Mouse (Mus musculus) mature B cell (primary cell): Measurements from ENCODE around the gene Gpr83.

ENCODE experiments used
- in situ Hi-C: fragments of 300-500 bp; cut with MboI; formaldehyde crosslinking; loops from 2 replicates; pipeline ENCODE4 v1.14.3; 2019

The Gpr83 gene

DNA sequence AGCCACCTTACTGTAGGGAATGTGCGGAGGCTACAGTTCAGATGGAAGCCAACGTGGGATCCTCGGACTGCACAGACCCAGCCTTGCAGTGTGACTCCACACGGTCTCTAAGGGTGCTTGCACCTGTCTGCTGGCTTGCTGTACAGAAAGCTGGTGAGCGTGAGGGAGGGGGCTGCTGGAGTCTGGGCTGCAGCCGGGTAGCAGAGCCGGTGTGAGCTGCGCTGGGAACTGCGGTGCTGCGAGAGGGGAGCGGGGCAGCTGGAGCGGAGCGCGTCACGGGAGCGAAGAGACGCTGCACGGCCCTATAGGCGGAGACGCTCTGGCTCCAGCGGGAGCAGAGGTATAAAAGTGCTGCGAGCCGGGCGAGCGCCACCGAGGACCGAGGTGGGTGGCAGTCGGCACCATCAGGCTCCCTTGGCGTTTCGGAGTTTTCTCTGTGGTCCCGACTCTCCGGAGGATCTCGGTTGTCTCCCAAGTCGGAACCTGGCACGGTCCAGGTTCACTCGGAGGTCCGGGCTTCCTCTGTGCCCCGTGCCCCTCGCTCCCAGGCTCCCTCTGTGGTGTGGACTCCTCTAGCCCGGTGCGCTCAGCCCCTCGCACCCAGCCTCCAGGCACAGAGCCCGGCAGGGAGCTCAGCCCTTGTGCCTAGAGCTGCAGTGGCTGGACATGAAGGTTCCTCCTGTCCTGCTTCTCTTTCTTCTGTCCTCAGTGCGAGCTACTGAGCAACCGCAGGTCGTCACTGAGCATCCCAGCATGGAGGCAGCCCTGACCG is at the start of gene Gpr83:
Gene Gpr83 (plus strand): TSS at position 343 of the 772 bp plus-strand sequence.
- in situ Hi-C loops: loop anchor here (10.0 kb wide), 1 partner anchor 155 kb away; no protein-coding TSS in a partner anchor

DNA sequence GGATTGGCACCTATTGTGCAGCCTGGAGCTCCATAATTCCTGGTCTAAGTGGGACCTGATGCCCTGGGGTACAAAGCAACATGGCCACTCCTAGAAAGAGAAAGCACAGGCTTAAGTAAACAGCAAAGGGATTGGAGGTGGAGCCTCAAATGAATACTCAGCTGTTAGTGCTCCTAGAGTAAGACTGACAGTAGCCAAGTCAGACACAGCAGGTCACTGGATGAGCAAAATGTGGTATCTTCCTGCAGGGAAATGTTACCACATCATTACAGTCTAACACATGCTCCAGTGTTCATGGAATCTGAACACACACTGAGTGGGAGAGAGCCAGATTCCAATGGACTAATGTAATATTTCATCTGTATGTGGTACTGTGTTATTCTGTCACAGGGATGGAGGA is 38.6 kb upstream of the Gpr83 start:
- in situ Hi-C loops: no loop called here

DNA sequence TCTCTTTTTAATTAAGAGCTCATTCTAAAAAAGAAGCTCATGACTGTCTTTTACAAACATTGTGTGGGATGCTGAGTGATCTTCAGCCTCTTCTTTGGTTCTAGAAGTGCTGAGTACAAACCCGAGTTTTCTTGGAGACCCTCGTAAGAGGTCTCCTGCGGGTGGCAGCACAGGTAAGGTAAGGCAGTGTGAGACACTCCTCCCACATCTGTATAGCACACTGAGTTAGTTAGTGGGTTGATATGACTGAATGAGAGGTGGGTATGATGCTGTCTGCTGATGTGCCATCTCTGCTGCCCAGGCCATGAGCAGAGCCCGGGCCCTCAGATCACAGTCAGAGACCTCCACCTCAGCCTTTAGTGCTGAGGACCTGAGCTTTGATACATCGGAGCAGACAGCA is 35.2 kb upstream of the Gpr83 start:
- in situ Hi-C loops: no loop called here

DNA sequence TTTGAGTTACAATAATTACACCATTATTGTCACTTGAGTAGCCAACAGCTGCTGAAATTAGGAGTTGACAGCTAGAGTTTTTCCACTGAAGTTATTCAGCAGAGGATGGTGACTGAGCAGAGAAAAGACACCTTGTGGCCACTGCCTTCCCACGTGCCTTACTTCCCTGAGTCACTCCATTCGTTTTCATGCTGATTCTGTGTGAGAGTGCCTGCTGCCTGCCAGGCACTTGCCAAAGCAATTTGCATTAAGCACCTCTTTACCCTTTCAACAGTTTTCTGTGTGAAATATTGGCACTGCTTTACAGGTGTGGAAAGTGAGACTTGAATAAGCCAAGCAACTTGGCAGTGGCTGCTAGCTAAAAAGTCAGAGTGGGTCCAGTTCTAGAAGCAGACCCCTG is 32.1 kb upstream of the Gpr83 start:
- in situ Hi-C loops: no loop called here

DNA sequence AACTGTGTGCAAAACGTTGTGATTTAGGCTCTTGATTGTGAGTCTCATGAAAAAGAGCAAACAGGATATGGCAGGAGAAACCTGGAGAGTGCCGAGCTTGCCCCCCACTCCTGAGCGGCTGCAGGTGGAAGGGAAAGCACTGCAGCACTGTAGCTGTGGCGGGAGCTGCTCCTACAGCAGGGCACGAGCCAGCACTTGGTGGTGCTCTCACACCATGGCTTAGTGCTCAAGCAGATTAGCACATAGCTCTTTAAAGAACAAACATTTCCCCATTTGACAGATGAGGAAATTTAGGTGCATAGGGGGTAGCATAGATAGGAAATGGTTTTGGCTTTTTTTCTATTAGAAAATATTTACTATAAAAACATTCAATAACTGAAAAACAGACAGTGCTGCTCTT is 28.0 kb upstream of the Gpr83 start:
- in situ Hi-C loops: no loop called here

DNA sequence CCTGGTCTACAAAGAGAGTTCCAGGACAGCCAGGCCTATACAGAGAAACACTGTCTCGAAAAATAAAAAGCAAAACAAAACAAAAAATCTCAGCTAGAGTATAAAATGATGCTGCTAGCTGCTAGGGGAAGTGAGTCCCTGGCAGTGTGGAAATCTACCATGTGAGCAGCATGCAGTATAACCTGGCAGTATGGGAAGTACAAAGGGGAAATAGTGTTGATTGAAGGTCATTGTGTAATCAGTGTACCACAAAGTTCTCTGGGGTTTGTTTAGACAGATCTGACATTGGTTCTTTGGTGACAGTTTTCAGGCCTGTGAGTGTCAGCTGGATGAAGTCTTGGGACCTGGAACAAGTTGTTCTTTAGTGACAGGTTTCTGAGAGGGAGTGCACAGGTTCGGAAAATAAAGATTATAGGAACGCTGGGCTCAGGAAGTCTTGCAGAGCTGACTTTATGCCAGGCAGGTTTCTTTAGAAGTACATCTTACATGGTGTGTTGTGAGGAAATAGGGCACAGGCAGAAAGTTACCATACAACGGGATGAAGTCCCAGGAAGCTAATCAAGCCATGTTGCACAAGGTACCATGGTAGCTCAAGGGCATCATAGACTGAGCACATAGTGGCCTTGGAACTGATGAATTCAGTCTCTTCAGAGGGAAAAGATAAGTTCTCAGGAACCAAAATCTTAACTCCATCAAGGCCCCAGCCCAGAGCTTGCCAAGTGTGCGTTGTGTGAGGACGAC is 24.5 kb upstream of the Gpr83 start:
- in situ Hi-C loops: no loop called here

DNA sequence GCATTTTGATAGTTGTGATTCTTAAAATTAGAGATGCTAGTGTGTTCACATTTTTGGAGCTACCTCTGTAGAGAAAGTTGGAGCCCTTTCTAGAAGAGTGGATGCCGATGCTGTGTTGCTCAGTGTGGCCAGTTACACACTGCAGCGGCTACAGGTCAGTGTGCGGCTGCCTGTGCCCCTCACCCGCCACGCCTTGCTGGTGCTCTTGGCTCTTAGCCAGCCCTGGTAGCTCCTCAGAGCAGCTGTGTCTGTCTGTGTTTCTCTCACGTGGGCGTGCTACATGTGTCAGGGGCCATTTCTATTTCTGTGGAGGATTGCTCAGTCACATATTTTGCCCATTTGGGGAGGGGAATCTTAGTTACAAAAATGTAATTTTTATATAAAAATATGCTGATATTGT is 20.5 kb upstream of the Gpr83 start:
- in situ Hi-C loops: no loop called here

DNA sequence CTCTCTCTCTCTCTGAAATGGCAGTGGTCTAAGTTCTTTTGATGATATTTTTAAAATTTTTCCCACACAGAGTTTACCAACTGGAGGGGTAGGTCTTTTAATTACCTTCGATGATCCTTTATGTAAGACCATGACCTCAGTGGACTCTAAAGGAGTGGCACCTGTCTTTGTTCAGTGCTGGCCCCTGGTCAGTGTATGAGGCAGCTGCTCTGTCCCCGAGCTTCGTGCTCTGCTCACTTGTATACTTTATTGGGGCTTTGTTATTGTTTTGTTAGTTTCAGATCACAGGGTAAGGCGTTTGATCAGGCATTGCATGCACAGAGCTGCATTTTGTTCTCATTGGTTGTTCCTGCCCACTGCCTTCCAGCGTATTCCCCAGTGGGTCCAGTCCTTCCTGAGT is 20.0 kb upstream of the Gpr83 start:
- in situ Hi-C loops: no loop called here

DNA sequence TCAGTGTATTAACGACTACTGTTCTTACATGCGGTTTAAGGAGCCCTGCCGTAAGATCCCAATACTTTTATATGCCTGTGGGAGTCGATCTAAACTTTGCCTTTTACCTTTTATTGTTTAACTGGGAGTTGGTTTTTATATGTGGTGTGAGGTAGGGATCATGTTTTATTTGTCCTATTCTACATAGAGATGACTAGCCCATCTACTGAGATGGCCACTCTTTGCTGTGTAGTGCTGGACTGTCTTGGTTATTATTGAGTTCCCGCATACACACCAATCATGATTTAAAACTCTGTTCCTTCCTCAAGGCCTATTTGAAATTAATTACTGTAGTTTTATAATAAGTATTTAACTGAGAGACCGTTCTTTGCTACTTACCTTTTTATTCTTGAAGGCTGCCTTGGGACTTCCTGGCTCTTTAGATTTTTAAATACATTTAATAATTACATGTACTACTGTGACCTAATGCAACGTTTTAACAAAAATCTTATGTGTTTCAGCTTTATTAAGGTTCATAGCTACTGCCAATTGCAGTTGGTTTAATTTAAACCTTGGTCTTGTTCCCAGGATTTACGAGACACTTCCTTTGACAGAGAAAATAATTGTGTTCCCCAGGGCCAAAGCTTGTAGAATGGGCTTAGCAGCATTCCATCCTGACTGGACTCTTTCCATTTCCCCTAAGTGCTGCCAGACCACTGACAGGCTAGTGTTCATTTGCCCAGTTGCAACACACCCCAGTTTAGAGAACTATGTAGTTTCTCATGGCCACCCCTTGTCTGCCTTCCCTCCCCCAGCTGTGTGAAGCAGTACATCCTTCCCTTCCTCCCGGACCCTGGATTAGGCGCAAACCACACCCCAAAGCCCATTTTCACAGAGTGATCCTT is 17.9 kb upstream of the Gpr83 start:
- in situ Hi-C loops: no loop called here

DNA sequence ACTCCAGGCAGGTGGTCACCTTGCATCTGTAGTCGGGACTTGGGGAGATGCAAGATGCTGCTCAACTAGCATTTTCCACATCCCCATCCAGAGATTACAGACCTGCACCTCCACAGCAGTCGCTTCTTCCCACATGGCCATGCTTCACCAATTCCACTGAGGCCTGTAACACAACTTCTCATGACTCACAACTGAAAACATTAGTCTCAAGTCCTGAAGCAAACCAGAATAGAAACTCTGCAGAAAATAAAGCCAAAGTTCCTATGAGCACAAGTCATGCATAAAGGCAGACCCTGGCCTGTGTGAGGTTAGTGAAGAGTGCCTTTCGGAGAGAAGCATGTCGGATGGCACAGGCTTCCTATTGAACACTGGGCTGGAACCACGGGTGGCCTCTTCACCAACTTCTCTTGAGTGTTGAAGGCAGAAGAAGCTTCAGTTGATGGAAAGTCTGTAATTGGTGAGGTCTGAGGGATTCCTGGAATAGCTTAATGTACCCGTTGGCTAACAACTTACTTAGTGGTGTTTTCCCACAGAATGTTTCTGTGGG is 16.6 kb upstream of the Gpr83 start:
- in situ Hi-C loops: no loop called here

DNA sequence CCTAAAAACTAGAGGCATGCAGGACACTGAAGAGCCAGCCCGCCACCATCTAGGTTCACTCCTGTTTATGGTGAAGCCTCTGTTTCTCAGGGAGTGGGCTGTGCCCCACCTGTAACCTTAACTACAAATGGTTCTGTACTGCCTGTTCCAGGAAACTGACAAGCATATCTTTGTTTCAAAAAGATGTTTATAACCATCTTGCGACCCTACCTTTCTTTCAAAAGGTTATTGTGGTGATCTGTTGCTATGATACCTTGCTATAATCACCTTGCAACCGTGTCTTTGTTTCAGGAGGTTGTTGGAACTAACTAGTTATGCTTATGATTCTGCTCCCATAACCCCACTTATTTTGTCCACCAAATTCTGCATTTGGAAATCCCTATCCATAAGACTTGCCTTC is 16.1 kb upstream of the Gpr83 start:
- in situ Hi-C loops: no loop called here

DNA sequence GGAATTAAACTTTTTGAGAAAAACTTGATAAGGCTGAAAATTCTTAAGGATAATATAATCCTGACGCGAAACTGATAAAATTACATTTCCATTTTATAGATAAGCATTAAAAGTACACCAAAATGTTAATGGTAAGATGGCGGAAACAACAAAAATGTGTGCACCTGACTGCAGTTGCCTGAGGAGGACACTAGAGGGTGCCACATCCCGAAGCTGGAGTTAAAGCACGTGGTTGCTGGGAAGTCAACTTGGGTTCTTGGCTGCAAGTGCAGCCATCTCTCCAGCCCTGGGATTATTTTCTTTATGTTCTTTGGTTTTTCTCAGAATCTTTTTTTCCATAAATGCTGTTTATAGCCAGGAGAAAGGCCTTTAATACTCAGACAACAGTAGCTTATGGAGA is 13.6 kb upstream of the Gpr83 start:
- in situ Hi-C loops: no loop called here

DNA sequence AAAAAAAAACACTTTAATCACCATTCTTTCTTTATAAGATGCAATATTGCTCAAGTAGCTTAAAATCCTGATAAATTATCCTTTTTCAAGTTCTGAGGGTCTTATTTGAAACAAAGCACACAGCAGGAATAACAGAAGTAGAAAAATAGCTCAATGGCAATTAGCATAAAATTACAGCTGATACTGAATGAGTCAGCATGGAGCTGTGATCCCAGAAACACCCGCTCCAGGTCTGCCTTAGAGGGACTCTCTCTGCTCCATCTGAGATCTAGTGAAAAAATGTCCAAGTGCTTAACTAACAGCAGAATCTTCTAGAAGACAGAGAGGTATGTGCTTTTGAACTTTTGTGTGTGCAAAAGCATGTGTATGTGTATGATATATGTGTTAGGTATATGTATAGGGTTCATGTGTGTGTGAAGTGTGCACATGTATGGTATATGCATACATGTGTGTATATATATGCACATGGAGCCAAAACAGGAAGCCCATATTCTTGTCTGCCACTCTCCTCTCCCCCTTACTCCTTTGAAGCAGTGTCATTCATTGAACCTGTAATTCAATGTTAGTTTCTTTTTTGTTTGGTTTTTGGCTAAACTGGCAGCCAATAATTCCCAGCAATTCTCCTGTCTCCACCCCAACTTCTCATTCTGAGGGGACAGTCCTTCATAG is 11.6 kb upstream of the Gpr83 start:
- in situ Hi-C loops: no loop called here

DNA sequence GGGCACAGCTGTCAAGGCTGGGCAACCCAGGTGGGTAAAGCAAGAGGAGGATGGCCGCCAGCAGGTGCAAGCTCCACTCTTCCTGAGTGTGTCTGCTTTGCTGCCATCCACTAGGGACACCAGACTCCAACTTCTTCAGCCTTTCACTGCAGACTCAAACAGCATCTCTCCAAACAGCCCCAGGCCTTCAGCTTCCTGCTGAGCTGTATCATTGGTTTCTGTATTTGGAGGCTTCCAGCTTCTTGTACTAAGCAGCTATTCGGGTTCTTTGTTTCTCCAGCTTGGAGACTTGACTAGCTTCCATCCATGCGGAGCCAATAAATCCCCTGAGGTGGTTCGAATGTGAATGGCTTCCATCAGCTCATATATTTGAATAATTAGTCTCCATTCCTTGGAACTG is 5.4 kb upstream of the Gpr83 start:
- in situ Hi-C loops: no loop called here

DNA sequence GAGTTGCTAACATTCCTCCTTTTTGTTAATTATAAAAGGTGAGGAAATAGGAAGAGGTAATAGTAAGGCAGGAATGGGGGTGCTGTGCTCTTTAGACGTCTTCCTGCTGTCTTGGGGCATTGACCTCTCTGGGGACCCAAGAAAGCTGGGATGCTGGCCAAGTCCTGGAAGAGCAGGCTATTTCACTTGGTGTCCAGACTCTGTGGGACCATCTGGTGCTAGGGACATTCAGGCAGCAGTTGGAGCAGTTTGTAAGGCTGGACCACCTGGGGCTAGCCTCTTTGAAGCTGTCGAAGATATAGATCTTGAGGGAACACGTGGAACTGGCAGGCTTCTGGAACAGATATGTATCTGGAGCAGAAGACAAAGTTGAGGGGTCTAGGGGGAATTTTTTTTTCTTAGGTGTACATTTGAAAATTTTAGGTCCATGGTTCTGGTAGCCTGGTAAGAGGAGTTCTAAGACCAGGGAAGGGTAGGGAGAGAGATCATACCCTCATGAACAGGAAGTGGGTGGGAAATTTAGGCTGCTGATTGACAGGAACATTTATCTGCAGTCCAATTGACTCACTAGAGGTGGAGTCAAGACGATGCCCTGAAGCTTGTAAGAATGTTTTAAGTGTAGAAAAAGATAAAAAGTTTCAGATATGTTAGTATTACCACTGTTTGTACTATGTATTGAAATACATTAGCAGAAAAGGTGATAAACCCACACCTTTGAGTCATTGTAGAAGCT is 2.9 kb upstream of the Gpr83 start:
- in situ Hi-C loops: no loop called here

DNA sequence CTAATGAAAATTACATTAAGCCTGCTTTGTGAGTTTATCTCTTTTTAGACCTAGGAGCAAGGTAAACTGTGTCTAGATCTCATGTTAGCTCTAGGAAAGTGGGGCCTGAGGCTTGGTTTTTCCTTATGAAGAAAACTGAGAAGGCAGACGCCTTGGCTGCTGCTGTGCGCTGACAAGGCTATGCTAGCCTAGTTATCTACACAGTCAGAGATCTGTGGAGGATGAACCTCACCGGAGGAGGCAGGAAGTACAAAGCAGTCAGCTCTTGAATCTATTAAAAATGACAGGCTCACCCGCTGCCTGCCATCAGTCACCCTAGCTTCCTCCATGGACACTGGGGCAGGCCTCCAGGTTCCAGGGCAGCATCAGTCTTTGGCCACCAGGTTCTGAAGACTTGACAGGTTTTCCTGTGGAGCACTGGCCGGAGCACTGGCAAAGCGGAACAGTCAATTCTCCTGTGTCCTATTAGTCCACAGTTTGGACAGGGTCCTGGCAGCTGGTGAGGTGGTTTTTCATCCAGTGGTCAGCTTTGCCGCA is 1.8 kb upstream of the Gpr83 start:
- in situ Hi-C loops: no loop called here

DNA sequence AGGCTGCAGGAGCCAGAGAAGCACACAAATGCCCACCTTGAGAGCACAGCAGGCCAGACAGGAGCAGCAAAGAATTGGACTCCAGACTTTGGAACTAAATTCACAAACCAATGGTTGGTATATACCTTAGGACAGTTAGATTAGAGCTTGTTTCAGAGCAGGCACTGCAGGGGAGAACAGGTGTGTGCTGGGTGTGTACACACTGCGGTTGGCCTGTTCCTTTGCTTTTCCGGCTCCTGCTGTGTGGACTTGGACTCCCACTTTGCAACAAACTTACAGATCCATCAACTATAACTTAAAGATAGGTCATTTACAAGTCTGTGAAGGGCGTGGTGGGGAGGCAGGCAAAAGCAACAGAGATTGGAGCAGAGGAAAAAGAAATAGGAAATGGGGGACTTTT is 1.2 kb upstream of the Gpr83 start:
- in situ Hi-C loops: no loop called here

DNA sequence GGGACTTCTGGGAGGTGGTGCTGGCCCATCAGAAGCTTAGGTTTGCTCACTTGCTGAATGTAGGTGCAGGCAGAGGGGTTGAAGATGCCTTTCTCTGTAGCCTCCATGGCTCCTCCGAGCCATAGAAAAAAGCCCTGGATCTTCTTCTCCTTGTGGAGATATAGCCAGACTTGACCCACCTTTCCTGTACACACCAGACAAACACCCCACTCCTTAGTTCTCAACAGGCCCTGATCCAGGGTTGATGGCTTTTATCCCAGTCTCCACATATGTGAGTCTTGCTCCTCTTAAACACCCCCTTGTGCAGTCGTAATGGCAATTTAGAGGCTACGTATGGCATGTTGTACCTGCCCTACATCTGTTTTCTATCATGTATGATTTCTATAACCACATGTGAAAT is 3.1 kb downstream of the Gpr83 start:
- in situ Hi-C loops: loop anchor here (10.0 kb wide), 1 partner anchor 152 kb away; no protein-coding TSS in a partner anchor

DNA sequence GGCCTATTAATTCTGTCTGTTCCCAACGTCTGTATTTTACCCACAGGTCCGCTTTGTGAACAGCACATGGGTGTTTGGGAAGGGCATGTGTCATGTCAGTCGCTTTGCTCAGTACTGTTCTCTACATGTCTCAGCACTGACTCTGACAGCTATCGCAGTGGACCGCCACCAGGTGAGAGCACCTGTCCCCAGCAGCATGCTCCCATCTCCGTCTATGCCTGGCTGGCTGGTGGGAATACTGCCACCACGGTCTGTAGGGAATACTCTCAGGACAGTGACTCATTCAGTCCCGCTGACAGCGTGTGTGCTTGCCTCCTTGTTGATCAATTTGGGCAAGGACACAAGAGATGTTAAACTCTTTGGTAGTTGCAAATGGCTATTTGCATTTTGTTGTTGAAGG is 4.7 kb downstream of the Gpr83 start:
- in situ Hi-C loops: loop anchor here (10.0 kb wide), 1 partner anchor 150 kb away; no protein-coding TSS in a partner anchor

DNA sequence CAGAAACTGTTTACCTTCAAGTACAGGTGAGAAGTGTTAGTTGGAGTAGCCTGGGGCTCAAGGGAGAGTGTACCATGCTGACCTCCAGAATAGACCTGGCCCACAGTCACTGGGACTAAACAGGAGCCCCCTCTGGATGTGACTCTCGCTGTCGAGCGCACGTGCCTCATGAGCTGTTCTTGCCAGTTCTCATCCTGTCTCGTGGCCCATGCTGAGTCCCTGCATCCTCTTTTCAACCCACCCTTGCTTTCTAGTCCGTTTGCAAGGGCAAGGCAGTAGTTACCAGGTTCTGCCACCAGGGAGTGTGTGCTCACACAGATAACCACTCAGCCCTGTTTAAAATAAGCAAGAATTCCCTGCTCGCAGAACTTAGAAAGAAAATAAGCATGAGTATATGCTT is 6.9 kb downstream of the Gpr83 start:
- in situ Hi-C loops: loop anchor here (10.0 kb wide), 1 partner anchor 148 kb away; no protein-coding TSS in a partner anchor
